Mouse (Mus musculus) heart, adult 2 months (tissue): ENCODE results near the gene Gan.

Experiments
- CTCF ChIP-seq: fragments of 200-600 bp; IDR thresholded peaks from 2 replicates; pipeline ENCODE4 v1.8.1; 2022; ENCODE audit warnings: antibody characterized with exemption, mild to moderate bottlenecking, moderate library complexity
- EP300 ChIP-seq: fragments of 200-500 bp; IDR thresholded peaks from 2 replicates; pipeline ENCODE4 v1.6.1; 2011; ENCODE audit warnings: low read depth, low read length, control low read depth; ENCODE audit not compliant: insufficient read depth
- POLR2A ChIP-seq: fragments of 200-500 bp; IDR thresholded peaks from 2 replicates; pipeline ENCODE4 v1.6.1; 2011; ENCODE audit warnings: mild to moderate bottlenecking, low read depth, low read length, control low read depth; ENCODE audit not compliant: insufficient read depth

GRCm38 (mm10) chr8:117157769-117158091 lies 205 bp upstream of the Gan start:
- TF ChIP-seq CTCF, result no peak
- TF ChIP-seq EP300, result 0 out of 2 replicates have a peak, but pooled peaks have one; percentile 43
- TF ChIP-seq POLR2A, result peak; percentile 90
